Mouse (Mus musculus): ENCODE results near the gene Ntn1.

Gene Ntn1

DNA sequence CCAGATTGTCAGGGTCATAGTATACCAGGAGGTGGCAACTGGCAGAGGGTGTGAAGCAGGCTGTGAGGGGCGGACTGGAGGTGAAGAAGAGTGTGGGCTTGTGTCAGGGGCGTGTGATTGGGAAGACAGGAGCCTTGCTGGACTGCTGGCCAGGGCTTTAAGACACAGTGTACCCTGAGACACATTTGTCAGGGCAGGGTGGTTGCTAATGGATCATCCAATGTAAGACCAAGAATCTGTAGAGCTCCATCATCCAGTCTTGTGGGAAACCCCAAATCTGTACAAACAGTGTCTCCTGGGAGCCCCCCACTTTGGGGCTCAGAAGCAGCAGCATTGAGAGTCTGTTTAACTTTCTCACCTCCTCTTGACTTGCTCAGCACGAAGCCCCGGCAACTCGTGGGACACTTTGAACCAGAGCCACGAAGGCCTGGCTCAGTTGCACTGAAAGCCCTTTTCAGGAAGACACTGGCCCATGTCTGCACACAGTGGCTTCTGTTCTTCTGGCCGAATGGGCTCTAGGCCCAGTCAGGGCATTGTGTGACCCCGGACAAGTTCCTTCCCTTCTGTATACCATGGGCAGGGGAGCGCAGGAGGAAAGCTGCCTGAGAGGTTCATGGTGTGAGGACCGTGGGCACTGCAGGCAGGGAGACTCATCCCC lies 194.9 kb downstream of the Ntn1 start:
- DNase-seq, result no peak

DNA sequence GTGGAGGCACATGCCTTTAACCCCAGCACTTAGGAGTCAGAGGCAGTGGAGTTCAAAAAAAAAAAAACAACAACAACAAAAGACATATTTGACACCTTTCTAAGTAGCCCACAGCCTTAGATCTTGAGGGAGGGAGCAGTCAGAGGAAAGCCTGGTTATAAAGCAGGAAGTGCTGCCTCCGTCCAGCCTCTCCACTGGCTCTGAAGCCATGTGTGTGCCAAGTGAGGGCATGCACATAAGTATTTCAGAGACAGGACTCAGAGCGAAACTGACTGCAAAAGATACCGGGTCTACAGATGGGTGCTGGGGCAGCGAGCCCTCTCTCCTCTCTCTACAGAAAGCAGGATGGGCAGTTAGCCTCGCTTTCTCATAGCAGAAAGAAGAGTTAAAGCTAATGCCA lies 196.2 kb downstream of the Ntn1 start:
- no peak for DNase-seq

DNA sequence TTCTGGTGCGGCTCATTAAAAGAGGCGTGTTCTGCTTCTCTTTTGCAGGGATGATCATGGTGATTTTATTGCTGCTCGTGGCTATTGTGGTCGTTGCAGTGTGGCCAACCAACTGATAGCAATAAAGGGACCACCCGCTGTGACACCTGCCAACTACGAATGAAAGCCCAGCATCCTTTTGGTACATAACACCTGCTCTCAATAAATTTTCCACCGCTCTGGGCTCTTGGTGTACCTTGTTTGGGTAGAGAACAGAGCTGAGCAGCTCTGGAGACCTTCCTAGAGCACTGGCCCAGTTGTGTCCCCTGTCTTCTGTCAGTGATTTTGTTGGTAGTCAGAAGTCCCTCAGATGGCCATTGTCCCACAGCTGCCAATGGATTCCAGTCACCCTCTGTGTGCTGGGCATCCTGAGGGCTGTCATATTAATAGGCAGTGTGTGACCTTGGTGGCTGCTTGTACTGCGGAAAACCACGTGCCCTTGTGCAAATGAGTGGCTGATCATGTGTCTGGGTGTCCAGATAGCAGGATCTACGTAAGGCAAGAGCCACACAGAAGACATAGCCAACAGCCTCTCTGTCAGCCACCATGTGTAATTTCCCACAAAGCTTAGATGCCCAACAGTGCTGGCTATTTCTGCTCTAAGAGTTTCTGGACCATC lies 196.8 kb downstream of the Ntn1 start:
- DNase-seq, result no peak

DNA sequence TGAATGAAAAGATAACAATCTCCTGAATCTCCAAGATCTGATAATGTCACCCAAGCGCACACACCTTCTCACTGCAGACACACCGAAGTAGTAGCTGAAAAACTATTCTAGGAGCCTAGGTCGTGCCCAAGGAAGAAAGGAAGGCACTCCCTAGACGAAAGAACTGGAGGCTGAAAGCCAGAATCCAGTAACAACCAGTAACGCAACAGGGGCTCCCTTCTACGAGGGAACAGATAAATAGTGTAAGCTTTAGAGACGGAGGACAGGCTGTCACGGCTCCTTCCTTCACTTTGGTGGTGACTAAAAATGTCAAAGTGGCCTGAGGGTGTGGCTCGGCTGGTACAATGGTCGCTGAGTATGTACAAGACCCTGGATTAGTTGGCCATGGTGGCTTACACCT lies 198.1 kb downstream of the Ntn1 start:
- DNase-seq, result no peak

DNA sequence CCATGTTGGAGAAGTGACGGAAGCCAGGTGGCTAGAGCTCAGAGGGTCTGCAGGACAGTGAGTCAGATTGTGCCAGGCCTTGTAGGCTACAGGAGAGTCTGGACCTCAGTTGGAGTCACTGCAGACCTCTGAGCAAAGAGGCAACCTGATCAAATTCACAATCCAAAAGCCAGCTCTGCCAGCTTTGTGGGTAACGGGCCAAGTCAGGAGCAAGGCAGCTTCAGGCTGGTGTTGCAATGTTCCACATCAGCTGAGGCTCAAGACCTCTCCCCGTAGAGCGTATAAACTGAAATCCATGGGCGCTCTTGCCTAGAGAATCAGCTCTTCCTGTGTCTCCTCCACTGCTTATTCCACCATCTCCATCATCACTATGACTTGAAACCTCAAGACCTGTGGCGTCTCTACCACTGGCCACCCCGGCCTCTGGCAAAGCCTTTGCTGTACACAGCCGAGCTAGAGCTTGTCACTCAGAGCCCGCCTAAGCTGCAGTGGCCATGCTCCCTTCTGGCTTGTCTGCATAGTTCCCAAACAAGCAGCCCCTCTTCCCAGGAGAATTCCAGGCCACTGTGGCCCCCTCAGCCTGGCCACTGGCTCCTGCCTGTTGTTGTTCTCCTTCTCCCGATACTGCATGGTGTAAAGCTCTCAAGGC lies 198.7 kb downstream of the Ntn1 start:
- DNase-seq, result no peak

DNA sequence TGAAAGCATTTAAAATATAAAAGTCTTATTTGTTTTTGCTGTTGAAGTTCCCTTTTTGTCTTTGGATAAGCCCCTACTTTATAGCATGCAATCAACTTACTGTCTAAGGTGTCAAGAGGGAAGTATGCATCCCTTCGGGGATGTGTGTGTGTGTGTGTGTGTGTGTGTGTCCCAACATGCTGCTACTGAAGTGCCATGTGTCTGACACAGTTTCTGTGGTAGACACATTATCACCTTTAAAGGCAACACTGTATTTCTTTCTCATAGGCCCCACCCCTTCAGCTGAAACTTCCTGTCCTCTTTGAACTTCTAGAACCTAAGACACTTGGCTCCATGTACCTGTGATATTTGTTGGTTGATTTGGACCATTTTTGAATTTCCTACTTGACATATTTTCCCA lies 199.6 kb downstream of the Ntn1 start:
- no peak for DNase-seq

DNA sequence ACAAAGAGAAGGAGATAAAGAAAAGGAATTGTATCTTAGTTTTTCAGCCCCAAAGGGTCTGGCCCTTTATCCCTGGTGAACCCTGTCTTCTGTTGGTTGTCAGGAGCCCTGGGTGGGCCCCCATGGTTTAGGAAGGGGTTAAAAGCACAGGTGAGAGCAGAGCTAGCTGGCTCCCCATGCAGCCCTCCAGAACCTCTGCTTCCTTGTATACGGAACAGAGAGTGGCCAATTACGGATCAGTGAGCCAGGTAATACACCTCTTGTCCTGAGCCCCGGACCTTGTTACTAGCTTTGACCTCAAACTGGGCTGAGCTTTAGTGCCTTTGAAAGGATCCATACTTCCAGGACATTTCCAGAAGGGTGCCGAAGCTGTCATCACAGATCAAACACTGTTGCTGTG lies 200.1 kb downstream of the Ntn1 start:
- DNase-seq, result no peak

DNA sequence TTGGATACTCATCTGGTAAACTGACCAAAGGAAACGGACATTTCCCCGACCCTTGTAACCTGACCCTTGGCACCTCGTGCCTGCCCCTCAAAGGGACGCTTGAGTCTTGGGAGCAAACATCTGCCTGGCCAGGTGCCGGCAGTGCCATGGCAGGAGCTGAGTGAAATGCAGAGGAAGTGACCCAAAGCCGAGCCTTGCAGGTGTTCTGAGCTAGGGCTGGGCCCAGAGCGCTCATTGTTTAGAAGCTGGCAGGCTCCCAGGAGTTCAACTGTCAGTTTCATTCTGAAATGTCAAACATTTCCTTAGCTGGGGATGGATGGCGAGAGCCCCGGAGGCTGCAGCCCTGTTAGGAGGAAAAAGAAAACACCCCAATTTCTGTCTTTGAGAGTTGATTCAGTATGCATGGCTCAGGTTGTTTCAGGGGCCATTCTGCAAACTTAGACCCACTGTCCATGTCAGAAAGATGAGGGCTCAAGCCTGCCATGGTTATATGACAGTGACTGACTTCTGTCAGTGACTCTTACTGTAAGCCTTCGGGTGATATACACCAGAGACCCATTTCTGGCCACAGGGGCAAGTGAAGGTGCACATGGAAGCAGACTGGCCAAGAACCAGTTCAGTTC lies 200.7 kb downstream of the Ntn1 start:
- no peak for DNase-seq

DNA sequence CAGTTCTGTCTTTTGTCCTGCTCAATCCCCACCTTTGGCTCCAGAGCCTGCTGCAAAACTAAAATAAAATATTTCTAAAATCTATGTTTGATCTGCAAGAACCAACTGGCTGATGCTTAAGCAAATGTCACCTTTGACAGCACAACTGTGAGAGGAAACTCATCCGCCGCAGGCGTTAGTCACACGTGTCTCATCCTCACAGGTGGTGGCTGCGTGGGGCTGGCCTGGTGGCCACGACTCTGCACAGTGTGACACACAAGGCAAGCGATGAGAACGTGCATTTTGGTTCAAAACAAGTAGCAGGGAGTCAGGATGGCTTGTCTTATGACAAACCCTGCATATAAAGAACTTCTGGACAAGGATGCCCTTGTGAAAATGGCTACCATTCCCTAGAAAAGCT lies 201.5 kb downstream of the Ntn1 start:
- no peak for DNase-seq

DNA sequence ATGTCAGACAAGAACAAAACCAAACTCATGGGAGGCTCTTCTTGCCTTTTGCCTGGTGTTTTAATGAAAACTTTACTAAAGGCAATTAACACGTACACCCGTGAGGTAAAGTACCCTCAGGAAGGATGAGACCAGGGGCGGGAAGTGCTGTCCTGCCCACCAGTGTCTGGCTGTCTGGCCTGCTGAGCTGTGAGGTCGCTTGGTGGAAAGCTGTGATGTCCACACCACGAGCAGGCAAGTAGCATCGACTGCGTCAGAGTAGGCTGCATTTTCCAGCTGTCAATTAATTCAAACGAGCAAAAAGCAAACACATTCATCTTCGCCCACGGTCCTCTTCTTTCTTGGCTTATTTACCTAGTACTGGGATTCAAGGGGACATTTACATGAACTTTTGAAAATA lies 201.9 kb downstream of the Ntn1 start:
- no peak for DNase-seq

DNA sequence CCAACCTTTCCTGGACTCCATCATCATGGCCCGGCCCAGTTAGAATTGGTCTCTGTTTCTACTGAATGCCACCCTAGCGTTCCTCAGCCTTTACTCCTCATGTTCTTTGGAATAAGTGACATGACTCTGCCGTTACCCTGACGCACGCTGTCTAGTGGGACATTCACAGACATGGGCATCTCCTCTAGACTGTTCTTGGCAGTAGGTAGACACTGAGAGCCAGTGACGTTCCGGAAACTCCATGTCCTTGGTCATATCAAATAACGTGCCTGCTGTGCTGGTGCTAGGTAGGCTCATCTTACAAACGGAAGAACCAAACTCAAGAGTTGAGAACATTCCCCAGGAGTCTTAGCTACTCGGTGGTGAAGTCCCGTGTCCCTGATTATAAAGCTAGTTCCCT lies 203.2 kb downstream of the Ntn1 start:
- DNase-seq, result no peak

DNA sequence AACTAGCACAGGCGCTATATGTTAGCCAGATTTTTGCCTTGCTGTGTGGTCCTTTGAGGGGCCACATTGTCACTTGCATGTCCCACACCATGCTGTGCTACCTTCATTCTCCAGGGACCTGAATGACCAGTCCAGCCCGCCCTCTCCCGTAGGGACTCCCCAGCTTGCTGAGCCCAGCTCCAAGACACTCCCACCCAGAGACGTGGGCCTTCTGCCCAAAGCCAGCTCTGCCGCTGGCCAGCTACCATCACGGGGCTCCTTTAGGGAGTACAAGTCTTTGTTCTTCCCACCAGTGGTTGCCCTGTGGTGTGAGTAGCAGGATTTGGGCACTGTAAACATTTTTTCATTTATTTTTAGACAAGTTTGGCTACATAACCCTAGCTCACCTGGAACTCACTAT lies 204.1 kb downstream of the Ntn1 start:
- no peak for DNase-seq

DNA sequence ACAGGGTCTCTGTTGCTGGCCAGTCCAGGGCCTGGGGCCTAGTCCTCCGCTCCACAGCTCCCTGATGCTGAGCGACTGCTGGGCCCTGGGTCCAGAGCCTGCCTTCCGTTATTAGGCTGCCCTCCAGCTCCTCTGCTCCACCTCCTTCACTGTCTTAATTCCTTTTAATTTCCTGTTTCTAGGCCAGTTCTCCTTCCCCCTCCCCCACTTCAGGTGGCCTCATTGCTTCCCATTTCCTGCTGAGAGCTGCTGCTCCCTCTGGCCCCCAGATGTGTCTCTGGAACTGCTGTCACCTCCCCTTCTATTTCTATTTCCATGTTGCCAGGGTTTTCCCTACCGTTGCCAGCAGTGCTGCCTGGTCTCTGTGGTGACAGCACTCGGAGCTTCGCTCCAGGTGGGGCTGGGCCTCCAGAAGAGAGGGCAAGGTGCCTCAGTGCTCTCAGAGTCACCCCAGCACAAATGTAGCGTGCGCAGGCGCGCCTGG lies 204.9 kb downstream of the Ntn1 start:
- no peak for DNase-seq

DNA sequence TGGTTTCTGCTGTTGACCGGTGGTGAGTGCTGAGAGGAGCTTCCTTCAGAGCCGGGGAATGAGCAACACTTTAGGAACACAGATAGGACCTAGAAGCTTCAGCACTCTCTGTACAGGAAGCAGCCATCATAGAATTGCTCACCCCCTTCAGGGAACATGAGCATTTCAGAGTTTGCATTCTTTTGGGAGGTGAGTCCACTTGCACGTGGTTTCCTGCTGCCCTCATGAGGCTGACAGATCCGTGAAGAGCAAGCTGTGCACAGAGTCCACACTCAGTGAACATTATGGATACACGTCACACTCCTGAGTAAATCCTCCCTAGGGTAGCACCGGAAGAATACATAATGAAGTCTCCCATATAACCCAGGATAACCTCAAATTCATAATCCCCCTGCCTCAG lies 205.5 kb downstream of the Ntn1 start:
- DNase-seq, result no peak

DNA sequence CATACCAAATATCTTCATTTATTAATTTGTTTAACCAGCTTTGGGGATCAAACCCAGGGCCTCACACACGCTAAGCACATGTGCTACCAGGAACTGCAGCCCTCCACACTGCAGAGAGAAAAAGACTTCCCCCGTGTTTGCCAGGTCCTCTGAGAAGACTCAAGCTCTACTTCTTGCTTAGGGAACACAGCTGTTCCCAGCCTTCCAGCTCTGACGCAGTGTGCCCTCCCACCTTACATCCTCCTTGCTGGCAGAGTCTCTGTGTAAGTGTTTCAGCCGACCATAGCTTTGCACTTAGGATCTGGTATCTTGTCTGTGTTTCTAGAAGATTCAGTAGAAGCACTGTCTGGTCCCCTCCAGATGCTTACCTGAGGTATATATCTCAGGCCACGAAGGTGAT lies 209.8 kb downstream of the Ntn1 start:
- DNase-seq, result no peak

DNA sequence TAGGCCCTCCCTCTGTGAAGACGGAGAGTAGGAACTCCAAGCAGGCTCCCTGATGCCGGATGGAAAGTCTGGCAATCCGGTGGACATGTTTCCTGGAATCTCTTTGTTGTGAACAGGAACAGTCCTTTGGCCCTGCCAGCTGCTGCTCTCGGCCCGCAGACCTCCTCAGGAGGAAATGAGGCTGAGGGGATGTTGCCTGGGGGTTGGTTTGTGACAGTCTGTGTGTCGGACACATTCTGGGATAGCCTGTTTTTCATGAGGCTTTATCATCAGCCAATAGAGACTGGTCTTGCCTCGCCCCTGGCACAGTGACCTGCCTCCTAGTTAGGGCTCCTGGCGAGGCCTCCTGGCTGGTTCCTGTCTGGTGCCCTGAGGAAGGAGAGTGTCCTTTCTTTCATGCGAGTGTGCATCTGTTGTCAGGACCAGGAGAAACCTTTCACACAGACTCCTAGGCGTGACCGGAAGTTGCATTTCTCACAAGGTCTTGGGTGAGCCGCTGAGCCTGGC lies 211.9 kb downstream of the Ntn1 start:
- no peak for DNase-seq

DNA sequence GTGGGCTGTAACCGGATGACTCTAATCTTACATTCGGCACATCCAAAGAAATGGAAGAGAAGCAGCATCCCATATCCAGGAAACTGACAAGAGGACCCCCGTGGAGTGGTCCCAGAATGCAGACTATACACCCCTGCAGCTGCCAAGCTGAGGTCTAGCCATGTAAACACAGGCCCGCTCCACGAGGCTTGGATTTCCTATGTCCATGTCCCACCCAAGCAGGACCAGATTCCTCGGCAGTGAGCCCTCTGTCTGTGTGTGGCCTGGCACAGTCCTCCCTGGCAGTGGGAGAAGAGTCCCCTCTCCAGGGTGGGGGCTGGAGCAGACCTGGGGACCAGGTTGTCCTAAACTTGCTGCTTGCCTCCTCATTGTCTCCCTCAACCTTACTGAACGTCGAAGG lies 213.4 kb downstream of the Ntn1 start:
- DNase-seq, result no peak

DNA sequence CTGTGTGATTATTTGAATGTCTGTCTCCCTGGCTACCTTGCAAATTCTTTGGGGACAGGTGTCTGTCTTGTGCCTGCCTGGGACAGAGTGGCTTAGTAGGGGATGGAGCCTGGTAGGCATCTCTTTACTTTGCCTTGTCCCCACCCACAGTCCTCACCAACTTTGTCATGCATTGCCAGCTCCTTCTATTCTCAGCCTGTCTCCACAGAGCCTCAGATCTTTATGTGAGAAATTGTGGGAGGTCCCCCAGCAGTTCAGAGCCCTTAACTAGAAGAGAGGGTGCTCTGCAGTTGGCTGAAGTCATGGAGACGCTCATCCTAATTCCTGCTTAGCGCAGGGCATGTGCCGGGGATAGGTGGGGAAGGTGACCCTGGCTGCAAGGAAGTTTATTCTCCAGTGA lies 215.0 kb downstream of the Ntn1 start:
- no peak for DNase-seq

DNA sequence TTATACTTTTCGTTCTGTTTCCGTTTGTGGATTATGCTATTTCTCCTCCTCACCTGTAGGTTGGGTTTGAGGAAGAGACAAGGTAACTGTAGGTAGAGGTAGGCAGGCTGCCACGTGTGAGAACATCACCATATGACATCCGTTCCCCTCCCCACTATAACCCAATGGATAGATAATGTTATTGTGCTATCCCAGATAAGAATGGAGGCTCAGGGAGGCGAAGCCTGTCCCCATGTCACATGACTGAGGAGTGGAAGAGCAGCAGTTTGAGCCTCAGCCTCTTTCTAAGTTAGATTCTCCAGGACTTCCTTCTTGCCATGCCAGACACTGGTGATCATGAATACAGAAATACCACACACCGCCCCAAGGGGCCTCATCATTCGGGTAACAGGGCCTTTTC lies 223.2 kb downstream of the Ntn1 start:
- DNase-seq, result no peak

DNA sequence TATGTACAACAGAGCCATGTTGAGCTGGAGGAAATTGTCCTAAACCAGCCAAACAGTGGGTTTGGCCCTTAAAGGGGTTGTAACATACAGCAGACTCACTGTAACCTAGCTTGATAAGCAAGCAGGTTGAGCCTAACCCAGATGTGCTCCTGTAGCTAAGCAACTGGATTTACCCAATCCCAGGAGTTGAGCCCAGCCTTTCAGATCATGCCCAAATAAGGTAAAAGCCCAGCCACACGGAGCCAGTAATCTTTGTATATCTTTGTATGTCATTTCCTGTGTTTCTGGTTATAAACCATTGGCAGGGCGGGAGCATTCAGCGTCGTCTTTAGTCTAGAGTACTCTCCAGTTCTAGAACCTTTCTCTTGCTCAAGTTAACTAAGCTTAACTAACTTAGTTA lies 224.1 kb downstream of the Ntn1 start:
- DNase-seq, result no peak

DNA sequence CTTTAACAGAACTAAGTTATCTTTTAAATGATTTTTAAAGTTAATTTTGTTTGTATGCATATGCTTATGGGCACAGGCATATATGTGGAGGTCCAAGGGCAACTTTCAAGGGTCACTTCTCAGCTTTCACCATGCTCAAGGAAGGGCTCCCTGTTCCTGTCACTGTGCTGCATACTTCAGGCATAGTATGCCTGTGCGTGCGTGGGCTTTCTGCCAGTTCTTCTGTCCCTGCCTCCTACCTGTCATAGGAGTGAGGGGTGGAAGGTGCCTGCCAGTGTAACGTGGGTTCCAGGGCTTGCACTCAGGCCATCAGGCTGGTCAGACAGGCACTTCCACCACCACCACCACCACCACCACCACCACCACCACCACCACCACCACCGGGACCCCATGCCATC lies 228.0 kb downstream of the Ntn1 start:
- no peak for DNase-seq

DNA sequence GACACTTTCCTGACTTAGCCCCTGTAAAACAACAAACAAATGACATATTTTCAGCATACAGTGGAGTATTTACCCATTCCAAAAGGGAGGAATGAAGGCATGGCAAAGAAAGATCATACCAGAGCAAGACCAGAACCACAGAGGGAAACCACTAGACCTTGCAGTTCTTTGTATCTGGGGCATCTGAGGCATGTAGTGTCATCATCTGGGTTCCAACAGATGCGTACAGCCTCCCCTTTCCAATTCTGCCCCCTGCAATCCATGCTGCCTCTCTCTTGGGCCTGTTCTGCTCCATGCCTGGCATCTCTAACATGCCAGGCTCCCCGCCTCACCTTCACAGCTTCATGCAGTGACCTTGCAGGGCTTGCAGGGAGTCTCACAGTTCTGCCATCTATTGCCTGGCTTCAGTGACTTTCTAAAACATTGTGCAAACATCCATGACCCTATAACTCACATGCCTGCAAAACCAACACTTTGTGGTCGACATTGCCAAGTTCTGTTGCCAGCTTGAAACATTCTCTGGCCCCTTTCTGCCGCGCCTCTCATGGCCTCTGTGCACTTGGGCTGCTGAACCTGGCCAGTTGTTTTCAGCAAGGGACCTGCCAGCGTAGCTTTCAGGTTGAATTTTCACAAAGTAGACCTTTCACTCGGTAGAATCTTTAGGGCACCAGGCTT lies 228.5 kb downstream of the Ntn1 start:
- DNase-seq, result no peak

DNA sequence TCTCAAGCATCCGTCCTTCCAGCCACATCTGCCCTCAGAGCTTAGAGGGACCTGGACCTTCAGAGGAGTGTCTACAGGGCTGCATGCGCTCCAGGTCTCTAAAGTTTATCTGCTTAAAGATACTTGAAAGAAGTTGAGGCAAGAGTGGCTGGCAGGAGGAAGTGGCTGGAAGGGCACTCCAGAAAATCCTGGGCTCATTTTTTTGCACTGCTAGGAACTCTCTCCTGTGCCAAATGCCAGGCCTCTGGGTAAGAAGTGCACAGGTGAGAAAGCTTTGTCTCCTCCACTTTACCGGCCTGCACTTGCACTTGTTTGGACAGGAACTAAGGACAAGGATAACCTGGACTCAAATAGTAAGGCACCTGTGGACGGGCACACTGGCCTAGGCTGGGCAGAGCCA lies 232.2 kb downstream of the Ntn1 start:
- DNase-seq, result no peak

Data from right cerebral cortex, postnatal 14 days (tissue).